Mouse (Mus musculus) lung, postnatal 0 days (tissue): ENCODE measurements around the gene Slc31a1.

Experiments used
- CTCF ChIP-seq: IDR thresholded peaks from 2 replicates; pipeline ENCODE4 v1.5.1; 2016; ENCODE audit warnings: antibody characterized with exemption, mild to moderate bottlenecking
- EP300 ChIP-seq: IDR thresholded peaks from 2 replicates; pipeline ENCODE4 v1.6.1; 2016; ENCODE audit warnings: antibody characterized with exemption, mild to moderate bottlenecking, control low read depth

DNA sequence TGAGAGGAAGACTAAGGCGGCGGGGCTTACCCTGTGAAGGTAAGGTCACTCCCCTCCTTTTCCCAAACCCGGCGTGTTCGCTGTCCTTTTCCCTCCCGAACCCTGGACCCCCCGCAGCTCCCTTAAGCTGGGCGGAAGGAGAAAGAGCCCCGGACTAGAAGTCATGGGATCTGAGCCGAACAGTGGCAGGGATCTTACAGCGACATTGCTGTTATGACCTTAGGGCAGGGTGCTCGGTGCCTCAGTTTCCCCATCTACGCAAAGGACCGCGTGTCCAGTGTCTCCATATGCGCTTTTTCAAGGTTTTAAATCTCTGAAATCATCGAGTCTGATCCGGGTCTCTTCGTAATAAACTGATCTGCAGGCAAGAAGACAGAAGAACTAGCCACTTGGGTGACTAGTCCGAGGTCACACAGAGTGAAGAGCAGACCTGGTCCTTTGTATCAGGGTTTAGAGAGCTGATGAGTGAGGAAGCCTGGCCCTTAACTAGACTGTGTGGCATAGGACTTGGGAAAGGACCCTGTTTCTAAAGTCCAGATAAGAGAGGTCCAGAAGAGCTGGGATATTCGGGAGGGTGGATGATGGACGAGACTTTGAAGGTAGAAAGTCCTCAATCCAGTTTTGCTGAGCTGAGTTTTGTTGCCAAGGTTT lies 403 bp downstream of the Slc31a1 start:
- TF ChIP-seq CTCF (no peak), EP300 (no peak)
